13 mouse cellular contexts compared by ENCODE assay signal in genomic region chr9:110123322-110123721, GRCm38 (mm10).
"Had no signal": no experiment of that assay in that cellular context is flagged by ENCODE, and none has a peak within 500 bp of the region (broad histone marks: within the 10 kb centered on the region; RNA-seq: fewer than 3 reads in every experiment).

No protein-coding gene starts in this region.

- ATAC-seq: midbrain, embryonic 16.5 days had no signal

- DNase-seq: lung, adult 18-20 months; lung, embryonic 14.5 days; lung, postnatal 10 days; midbrain, embryonic 14.5 days; retina, postnatal 1 day; right cerebral cortex, adult 18-20 months; right cerebral cortex, postnatal 25 days; right cerebral cortex, postnatal 4 days; spleen, adult 18-20 months; thymus, adult 18-20 months; thymus, postnatal 14 days; thymus, postnatal 36 days had no signal
